Mouse (Mus musculus): ENCODE data around the gene Dcp1b. TPM values are rescaled to one million over a fixed set of nuclear protein-coding genes. Genes with fewer than 3 reads are reported as not detected.

The Dcp1b gene
- polyA plus RNA-seq, 1 experiment from 2014 or later, result 7.6 TPM

Other genes starting within 250 kb of the Dcp1b start
- gene Cacna1c, start 21.2 kb downstream of the Dcp1b start, polyA plus RNA-seq (2015; fragmentation: Nextera tagmentation; extraction: Ambion mirVana), result 51.7 and 65.3 TPM in 2 replicates
- gene Cacna2d4, start 61.3 kb downstream of the Dcp1b start, polyA plus RNA-seq (2015; fragmentation: Nextera tagmentation; extraction: Ambion mirVana), result 0.32 TPM in 1 of 2 replicates, not detected in the other
- 0.10 and 0.25 TPM in 2 replicates for gene Lrtm2, start 155.5 kb downstream of the Dcp1b start, polyA plus RNA-seq (2015; fragmentation: Nextera tagmentation; extraction: Ambion mirVana)
- gene Adipor2, start 242.5 kb downstream of the Dcp1b start, polyA plus RNA-seq (2015; fragmentation: Nextera tagmentation; extraction: Ambion mirVana), result 31.2 and 33.9 TPM in 2 replicates

All from heart, embryonic 15.5 days (tissue).